Mouse (Mus musculus) heart, adult 2 months (tissue): ENCODE measurements around the gene 4921517D22Rik. TPM values are rescaled to one million over a fixed set of nuclear protein-coding genes. Genes with fewer than 3 reads are reported as not detected.

Source experiments
- DNase-seq, 2 experiments: peaks; one replicate each; pipeline ENCODE4 v3.0.0; 2021
- H3K27ac ChIP-seq: fragments of 200-600 bp; 2 replicates; pipeline ENCODE4 v1.8.1; 2022
- H3K27me3 ChIP-seq: fragments of 200-500 bp; 2 replicates; pipeline ENCODE4 v1.6.1; 2012; ENCODE audit warnings: mild to moderate bottlenecking, low read length, inconsistent platforms, mixed read lengths; ENCODE audit not compliant: control insufficient read depth, insufficient read depth
- H3K36me3 ChIP-seq: fragments of 200-500 bp; 2 replicates; pipeline ENCODE4 v1.6.1; 2012; ENCODE audit warnings: low read length, inconsistent platforms; ENCODE audit not compliant: control insufficient read depth, insufficient read depth
- H3K4me1 ChIP-seq: fragments of 200-500 bp; 2 replicates; pipeline ENCODE4 v1.6.1; 2011; ENCODE audit warnings: low read length; ENCODE audit not compliant: control insufficient read depth, insufficient read depth
- H3K4me3 ChIP-seq: fragments of 200-600 bp; 2 replicates; pipeline ENCODE4 v1.8.1; 2022
- H3K79me2 ChIP-seq: fragments of 200-500 bp; replicated peaks from 2 replicates; pipeline ENCODE4 v1.6.1; 2012; ENCODE audit warnings: mild to moderate bottlenecking, inconsistent platforms, low read length, moderate library complexity, mixed read lengths; ENCODE audit not compliant: control insufficient read depth, insufficient read depth
- H3K9ac ChIP-seq: fragments of 200-500 bp; 2 replicates; pipeline ENCODE4 v1.6.1; 2012; ENCODE audit warnings: low read depth, mild to moderate bottlenecking, control low read depth, inconsistent platforms, low read length, mixed read lengths
- CTCF ChIP-seq: fragments of 200-600 bp; IDR thresholded peaks from 2 replicates; pipeline ENCODE4 v1.8.1; 2022; ENCODE audit warnings: antibody characterized with exemption, mild to moderate bottlenecking, moderate library complexity
- EP300 ChIP-seq: fragments of 200-500 bp; IDR thresholded peaks from 2 replicates; pipeline ENCODE4 v1.6.1; 2011; ENCODE audit warnings: low read depth, low read length, control low read depth; ENCODE audit not compliant: insufficient read depth
- POLR2A ChIP-seq: fragments of 200-500 bp; IDR thresholded peaks from 2 replicates; pipeline ENCODE4 v1.6.1; 2011; ENCODE audit warnings: mild to moderate bottlenecking, low read depth, low read length, control low read depth; ENCODE audit not compliant: insufficient read depth
- WGBS: fragments of 180-500 bp; shearing (Covaris S2); methylation state at CpG from one replicate; pipeline ENCODE4 v1.1.7; 2018; 5-methylcytosine and 5-hydroxymethylcytosine counted together
- intact Hi-C: fragments of 180-260 bp; cut with DNase I; formaldehyde crosslinking; loops from one replicate; pipeline ENCODE4 v1.15.1; 2025
- polyA plus RNA-seq: library from polyadenylated mRNA; depleted of rRNA; stranded (reverse); fragments of >200 nt; gene quantifications from 2 replicates; pipeline ENCODE4 v1.2.3, GENCODE M21; 2012
- total RNA-seq, 2 experiments: library from RNA; stranded (reverse); gene quantifications; 2 replicates each; pipeline ENCODE4 v1.2.3; 2021

The 4921517D22Rik gene
- total and polyA plus RNA-seq, 3 experiments: not detected

DNA sequence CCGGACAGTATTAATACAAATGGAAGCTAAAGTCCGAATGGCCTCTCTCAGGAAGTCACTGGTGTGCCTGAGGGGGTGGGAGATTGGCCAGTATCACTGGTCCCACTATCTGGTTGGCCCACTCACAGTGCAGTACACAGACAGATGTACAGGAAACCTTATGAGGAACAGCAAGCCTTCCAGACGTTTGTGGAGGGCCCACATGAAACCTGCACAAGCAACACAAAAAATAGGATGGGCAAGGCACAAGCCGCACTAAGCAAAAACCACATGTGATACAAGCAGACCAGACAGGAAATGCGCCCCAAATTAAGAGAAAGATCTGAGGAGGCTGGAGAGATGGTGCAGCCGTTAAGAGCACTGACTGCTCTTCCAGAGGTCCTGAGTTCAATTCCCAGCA lies 21.7 kb downstream of the 4921517D22Rik start:
- TF ChIP-seq POLR2A: no peak
- no peak for TF ChIP-seq EP300
- intact Hi-C loops: loop anchor here (10.0 kb wide), 2 partner anchors 87 to 153 kb away; partner anchors contain the start of genes Agtpbp1, Naa35 and Tut7
- Histone ChIP-seq H3K27ac (no peak overlapping the region), H3K4me3 (no peak overlapping the region), H3K79me2 (no peaks in the 10 kb centered on the region), H3K4me1 (peaks cover 3% of the 10 kb centered on the region), H3K36me3 (0 out of 2 replicates have a peak, but pooled peaks cover 2% of the 10 kb centered on the region), H3K27me3 (no peaks in the 10 kb centered on the region), H3K9ac (no peak overlapping the region)
- 79% methylated on average over 6 of the region's 6 CpGs for whole genome bisulfite sequencing
- DNase-seq: no peak

- no peaks in the 10 kb centered on the region for H3K27me3 ChIP-seq
- 88% methylated on average over 2 of the region's 2 CpGs for WGBS
- H3K36me3 ChIP-seq: 0 out of 2 replicates have a peak, but pooled peaks cover 2% of the 10 kb centered on the region
- H3K4me1 ChIP-seq: peaks cover 3% of the 10 kb centered on the region
- no peaks in the 10 kb centered on the region for H3K79me2 ChIP-seq
- DNase-seq: no peak
- no peak overlapping the region for H3K27ac ChIP-seq
- no peak overlapping the region for H3K9ac ChIP-seq
- no peak for TF ChIP-seq EP300
- no peak for TF ChIP-seq POLR2A
- no peak for TF ChIP-seq CTCF
- intact Hi-C loops: loop anchor here (10.0 kb wide), 2 partner anchors 87 to 153 kb away; partner anchors contain the start of genes Agtpbp1, Naa35 and Tut7
- no peak overlapping the region for H3K4me3 ChIP-seq
Observed at GRCm38 (mm10) chr13:59671521-59671920, 22.4 kb downstream of the 4921517D22Rik start.

GRCm38 (mm10) chr13:59669946-59670345 lies 24.0 kb downstream of the 4921517D22Rik start:
- H3K9ac ChIP-seq: no peak overlapping the region
- H3K27ac ChIP-seq: no peak overlapping the region
- TF ChIP-seq CTCF (no peak), EP300 (no peak), POLR2A (no peak)
- no peaks in the 10 kb centered on the region for H3K27me3 ChIP-seq
- peaks cover 3% of the 10 kb centered on the region for H3K4me1 ChIP-seq
- 0 out of 2 replicates have a peak, but pooled peaks cover 2% of the 10 kb centered on the region for H3K36me3 ChIP-seq
- intact Hi-C loops: loop anchor here (10.0 kb wide), 2 partner anchors 85 to 155 kb away; partner anchors contain the start of genes Agtpbp1, Naa35 and Tut7
- H3K79me2 ChIP-seq: no peaks in the 10 kb centered on the region
- H3K4me3 ChIP-seq: no peak overlapping the region
- DNase-seq: no peak
- 83% methylated on average over 10 of the region's 10 CpGs for WGBS

DNA sequence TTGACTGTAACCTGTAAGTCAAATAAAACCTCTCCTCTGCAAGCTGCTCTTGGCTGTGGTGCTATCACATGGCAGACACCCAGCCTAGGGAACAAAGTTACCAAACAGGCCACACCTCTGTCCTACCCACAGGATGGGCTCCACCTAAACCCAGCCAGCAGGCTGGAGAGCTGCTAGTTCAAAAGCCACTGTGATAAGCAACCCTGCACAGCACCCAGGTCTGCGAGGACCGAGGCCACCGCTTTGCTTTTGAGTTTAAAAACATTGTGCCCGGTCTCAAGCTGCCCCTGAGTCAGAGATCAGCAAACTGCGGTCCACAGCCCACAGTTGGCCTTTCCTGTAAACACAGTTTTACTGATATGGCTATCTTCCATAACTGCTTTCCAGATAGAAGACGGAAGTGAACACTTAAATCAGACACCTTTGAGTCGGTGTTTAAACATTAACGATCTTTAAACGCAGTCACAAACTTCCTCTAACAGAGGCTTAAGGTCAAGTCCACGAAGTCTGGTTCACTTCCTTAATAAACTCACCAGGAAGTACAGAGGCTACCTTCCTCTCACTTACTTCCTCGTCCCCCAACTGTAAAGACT lies 25.3 kb downstream of the 4921517D22Rik start:
- intact Hi-C loops: no loop called here
- H3K9ac ChIP-seq: no peak overlapping the region
- no peaks in the 10 kb centered on the region for H3K79me2 ChIP-seq
- peaks cover 3% of the 10 kb centered on the region for H3K4me1 ChIP-seq
- H3K27ac ChIP-seq: peak overlapping the region; percentile 77
- 28% methylated on average over 11 of the region's 11 CpGs for WGBS
- DNase-seq: peak; percentile 64 to 76
- H3K4me3 ChIP-seq: no peak overlapping the region; the same call in 1 of the 2 replicates
- H3K36me3 ChIP-seq: 0 out of 2 replicates have a peak, but pooled peaks cover 2% of the 10 kb centered on the region
- H3K27me3 ChIP-seq: no peaks in the 10 kb centered on the region
- 0 out of 2 replicates have a peak, but pooled peaks have one; percentile 34 for TF ChIP-seq EP300
- TF ChIP-seq CTCF: no peak
- peak; percentile 48; the same call in 1 of the 2 replicates for TF ChIP-seq POLR2A

GRCm38 (mm10) chr13:59667763-59668162 lies 26.1 kb downstream of the 4921517D22Rik start:
- intact Hi-C loops: no loop called here
- peaks cover 3% of the 10 kb centered on the region for H3K4me1 ChIP-seq

DNA sequence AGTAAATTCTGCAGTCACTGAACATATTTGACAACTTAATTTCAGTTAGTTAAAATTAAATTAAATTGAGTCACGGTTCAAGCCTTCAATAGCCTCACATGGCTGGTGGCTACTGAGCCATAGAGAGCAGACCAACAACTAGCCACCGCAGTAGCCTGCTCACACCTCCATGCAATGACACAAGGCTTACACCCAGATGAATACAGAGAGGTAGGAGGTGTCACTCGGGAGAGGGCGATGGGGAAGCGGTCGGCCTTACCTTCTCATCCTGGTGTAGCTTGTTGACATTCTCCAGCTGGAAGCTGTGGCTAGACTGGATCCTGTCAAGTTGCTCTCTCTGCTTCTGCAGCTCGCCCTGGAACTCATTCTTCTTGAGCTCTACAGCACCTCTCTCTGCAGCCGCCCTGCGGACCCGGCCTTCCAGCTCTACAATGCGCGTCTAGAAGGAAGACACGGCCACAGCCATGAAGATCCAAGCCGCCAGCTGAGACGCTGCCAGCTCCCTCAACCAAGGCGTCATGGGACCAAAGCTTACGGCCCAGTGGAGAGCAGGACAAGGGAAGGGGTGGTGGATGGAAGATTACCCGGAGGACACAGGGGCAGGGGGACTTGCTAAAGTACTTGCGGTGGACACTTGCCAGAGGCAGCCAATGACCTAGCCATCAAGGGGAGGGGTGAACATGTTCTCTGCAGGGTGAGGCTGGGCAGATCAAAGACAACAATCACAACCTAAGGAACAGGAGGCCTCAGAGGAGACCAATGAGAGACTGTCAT lies 29.8 kb downstream of the 4921517D22Rik start:
- intact Hi-C loops: no loop called here
- Histone ChIP-seq H3K27me3 (no peaks in the 10 kb centered on the region), H3K9ac (no peak overlapping the region), H3K4me3 (no peak overlapping the region), H3K79me2 (no peaks in the 10 kb centered on the region), H3K36me3 (0 out of 2 replicates have a peak, but pooled peaks cover 2% of the 10 kb centered on the region), H3K4me1 (peaks cover 3% of the 10 kb centered on the region), H3K27ac (no peak overlapping the region)
- WGBS: 93% methylated on average over 19 of the region's 19 CpGs
- DNase-seq: no peak
- TF ChIP-seq POLR2A (no peak), EP300 (no peak), CTCF (no peak)

More at GRCm38 (mm10) chr13:59667763-59668162, 26.1 kb downstream of the 4921517D22Rik start:
- no peak for DNase-seq
- Histone ChIP-seq H3K27me3 (no peaks in the 10 kb centered on the region), H3K36me3 (0 out of 2 replicates have a peak, but pooled peaks cover 2% of the 10 kb centered on the region), H3K9ac (no peak overlapping the region), H3K4me3 (no peak overlapping the region), H3K79me2 (no peaks in the 10 kb centered on the region), H3K27ac (no peak overlapping the region)
- TF ChIP-seq CTCF: no peak
- TF ChIP-seq EP300: no peak
- TF ChIP-seq POLR2A: no peak
- WGBS: 85% methylated on average over 5 of the region's 5 CpGs
